Mouse (Mus musculus) megakaryocyte, embryonic 14.5 days (primary cell): Measurements from ENCODE around the gene Akr7a5. TPM values are rescaled to one million over a fixed set of nuclear protein-coding genes. Genes with fewer than 3 reads are reported as not detected.

Experiments used
- H3K27me3 ChIP-seq: replicated peaks from 2 replicates; pipeline ENCODE3; 2012; ENCODE audit warnings: inconsistent platforms
- H3K36me3 ChIP-seq: replicated peaks from 2 replicates; pipeline ENCODE3; 2012; ENCODE audit warnings: low read length, inconsistent platforms, mixed read lengths
- H3K4me1 ChIP-seq: 2 replicates; pipeline ENCODE4 v1.6.1; 2012; ENCODE audit warnings: inconsistent platforms
- H3K4me3 ChIP-seq: replicated peaks from 2 replicates; pipeline ENCODE3; 2012; ENCODE audit warnings: moderate library complexity, mild to moderate bottlenecking, inconsistent platforms
- H3K9me3 ChIP-seq: 2 replicates; pipeline ENCODE4 v1.6.1; 2012; ENCODE audit warnings: inconsistent platforms
- FLI1 ChIP-seq: IDR thresholded peaks from 2 replicates; pipeline ENCODE4 v1.6.1; 2012; ENCODE audit warnings: low read length, inconsistent platforms, mixed read lengths
- GATA1 ChIP-seq: IDR thresholded peaks from 3 replicates; pipeline ENCODE4 v1.6.1; 2012; ENCODE audit warnings: mixed read lengths, low read length, inconsistent platforms, borderline replicate concordance
- polyA plus RNA-seq: library from polyadenylated mRNA; stranded (reverse); fragments of >175 nt; gene quantifications from 2 replicates; pipeline ENCODE4 v1.2.3, GENCODE M21; 2012; ENCODE audit warnings: low replicate concordance; ENCODE audit not compliant: insufficient read depth

Gene Akr7a5
- polyA plus RNA-seq, result 35.7 and 43.6 TPM in 2 replicates

DNA sequence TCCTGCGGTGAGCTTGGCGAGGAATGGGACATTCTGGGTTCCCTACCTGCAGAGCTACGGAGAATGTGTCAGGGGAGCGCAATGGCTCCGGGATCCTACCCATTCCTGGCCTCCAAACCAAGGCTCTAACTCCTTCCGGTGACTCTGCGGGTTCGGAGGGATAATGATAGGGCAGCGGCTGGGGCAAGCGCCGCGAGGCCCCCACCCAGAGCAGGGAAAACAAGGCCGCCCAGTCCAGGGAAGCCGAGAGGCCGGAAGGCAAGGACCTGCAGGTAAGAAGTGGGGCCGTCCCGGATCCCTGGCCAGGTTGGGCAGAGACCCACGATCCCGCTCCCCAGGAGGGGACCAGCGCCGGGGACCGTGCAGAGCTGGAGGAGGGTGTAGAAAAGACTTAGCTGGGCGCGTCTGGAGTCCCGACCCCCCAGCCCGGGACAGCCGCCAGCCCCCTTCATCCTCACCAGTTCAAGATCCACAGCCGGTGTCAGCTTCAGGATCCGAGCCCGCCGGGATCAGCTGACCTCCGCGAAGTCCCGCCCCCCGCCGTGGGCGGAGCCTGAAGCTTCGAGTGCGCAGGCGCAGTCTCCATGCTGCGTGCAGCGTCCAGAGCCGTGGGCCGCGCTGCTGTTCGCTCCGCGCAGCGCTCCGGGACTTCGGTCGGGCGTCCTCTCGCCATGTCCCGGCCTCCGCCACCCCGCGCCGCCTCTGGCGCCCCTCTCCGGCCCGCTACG, at the start of gene Akr7a5, which contains the start of gene Pqlc2:
Gene Akr7a5, plus strand, starts transcription at position 574 of the 728 bp plus-strand sequence.
Gene Pqlc2, minus strand, starts transcription at position 538 of the 728 bp plus-strand sequence.
- H3K4me3 ChIP-seq, result peak within 1 kb of the TSS; percentile 97
- no peak for TF ChIP-seq GATA1
- no peak for TF ChIP-seq FLI1
- H3K27me3 ChIP-seq, result peaks cover 19% of the 10 kb centered on the region
- peaks cover 48% of the 10 kb centered on the region for H3K36me3 ChIP-seq
- H3K4me1 ChIP-seq, result peaks cover 58% of the 10 kb centered on the region
- no peaks in the 10 kb centered on the region for H3K9me3 ChIP-seq

DNA sequence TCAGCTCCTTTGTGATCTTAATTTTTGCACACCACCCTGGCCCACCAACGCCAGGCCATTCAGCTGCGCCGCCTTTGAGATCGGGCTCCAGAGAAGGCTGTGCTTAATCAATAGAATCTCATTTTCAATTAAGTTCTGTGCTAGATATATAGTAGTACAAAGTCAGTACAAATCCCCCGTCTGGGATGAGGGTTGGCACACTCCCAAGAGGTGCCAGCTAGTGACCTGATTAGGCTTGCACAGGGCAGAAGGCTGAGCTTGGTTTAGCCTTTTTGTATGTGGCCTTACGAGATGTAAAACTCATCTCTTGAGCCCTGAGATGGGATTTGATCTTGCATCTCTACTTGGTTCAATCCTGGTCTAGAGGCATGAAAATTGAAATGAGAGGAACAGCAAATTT, 47.6 kb upstream of the Akr7a5 start:
- H3K36me3 ChIP-seq, result peaks cover 100% of the 10 kb centered on the region
- H3K27me3 ChIP-seq, result no peaks in the 10 kb centered on the region
- TF ChIP-seq GATA1 (no peak), FLI1 (no peak)
- H3K4me3 ChIP-seq, result no peak overlapping the region
- H3K9me3 ChIP-seq, result no peaks in the 10 kb centered on the region
- peaks cover 28% of the 10 kb centered on the region for H3K4me1 ChIP-seq

DNA sequence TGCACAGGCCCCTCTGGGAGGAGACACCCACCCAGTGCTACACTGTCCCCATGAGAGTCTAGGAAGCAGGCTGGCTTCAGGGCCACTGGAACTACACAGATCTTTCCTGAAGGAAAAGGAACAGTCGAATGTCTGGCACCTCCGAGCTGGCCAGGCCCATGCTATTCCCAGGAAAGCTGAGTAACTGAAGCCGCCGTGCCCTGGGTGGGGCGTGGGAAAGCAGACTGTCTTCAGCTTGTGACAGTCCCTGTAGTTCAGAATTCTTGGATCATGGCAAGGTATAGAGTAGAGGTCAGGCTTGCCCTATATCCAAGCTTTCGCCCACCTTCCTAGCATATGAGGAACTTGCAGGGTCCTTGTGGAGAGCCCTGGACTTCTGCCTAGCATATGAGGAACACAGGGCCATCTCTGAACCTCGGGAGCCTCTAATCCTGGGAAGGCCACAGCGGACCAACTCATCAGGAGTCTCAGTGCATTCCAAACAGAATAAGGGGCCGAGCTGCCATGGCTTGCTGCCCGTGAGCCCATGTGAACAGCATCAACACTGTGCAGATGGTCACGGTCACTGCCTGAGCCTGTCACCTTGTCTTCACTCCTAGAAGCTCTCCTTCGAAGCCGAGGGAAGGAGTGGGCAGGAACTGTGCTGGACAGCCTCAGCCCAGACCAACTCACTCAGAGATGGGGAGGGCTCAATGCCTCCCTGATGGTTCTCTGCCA, 44.6 kb upstream of the Akr7a5 start:
- TF ChIP-seq FLI1, result no peak
- TF ChIP-seq GATA1, result no peak
- Histone ChIP-seq H3K27me3 (no peaks in the 10 kb centered on the region), H3K9me3 (no peaks in the 10 kb centered on the region), H3K36me3 (peaks cover 99% of the 10 kb centered on the region), H3K4me1 (peaks cover 24% of the 10 kb centered on the region), H3K4me3 (no peak overlapping the region)

DNA sequence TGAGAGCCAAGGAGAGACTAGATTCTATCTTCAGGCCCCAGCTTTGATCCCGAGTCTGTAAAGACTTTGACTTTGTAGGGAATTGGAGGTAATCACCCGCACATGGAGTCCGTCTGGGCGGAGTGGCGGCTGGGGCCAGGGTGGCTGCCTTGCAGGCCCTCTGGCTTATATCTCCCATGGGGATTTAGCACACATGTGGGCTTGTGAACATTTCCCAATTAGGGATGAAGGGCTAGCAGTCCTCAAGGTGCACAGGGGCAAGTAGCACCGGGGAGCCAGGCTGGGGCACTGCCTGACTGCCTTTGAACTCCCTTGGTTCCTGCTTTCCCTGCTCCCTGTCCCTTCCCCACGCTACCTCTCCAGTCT, 44.1 kb upstream of the Akr7a5 start:
- TF ChIP-seq FLI1 (no peak), GATA1 (no peak)

DNA sequence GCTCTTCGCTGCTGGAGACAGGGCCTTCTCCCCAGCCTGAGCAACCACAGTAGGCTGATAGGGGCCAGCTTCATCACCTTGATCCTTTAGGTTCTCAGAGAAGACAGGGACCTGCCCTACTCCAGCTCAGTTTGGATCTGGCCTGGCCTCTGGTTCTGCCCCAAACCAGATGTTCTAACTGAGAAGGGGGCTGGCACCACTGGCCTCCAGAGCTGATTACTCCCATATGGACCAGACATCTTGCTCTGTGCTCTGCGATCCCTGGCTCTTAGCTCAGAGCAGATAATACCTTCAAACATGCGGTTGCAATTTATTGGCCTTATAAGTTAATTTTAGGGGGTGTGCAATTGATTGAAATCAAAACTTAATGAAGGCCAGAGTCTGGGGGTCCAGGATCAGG, 43.2 kb upstream of the Akr7a5 start:
- Histone ChIP-seq H3K4me1 (peaks cover 29% of the 10 kb centered on the region), H3K4me3 (no peak overlapping the region), H3K9me3 (no peaks in the 10 kb centered on the region), H3K36me3 (peaks cover 99% of the 10 kb centered on the region), H3K27me3 (no peaks in the 10 kb centered on the region)
- no peak for TF ChIP-seq FLI1
- TF ChIP-seq GATA1, result no peak

More for the DNA sequence above, 44.1 kb upstream of the Akr7a5 start:
- no peak overlapping the region for H3K4me3 ChIP-seq
- peaks cover 24% of the 10 kb centered on the region for H3K4me1 ChIP-seq
- no peaks in the 10 kb centered on the region for H3K27me3 ChIP-seq
- H3K9me3 ChIP-seq, result no peaks in the 10 kb centered on the region
- H3K36me3 ChIP-seq, result peaks cover 99% of the 10 kb centered on the region

DNA sequence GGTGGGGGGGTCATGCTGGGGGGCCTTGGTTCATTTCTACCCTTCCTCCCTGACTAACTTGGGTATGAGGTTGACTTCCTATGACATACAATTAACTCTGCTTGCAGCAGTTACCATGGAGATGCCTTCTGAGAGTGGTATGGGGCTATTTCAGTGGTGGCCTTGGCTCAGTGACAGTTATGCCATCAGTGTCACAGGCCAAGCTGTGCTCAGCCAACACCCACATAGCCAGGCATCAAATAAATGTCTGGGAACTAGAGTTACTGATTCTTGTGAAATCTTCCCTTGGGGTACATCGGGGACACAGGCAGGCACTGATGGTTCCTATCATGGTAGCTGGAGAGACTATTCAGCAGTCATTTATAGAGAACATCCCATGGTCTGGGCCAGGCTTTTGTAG, 42.3 kb upstream of the Akr7a5 start:
- peaks cover 99% of the 10 kb centered on the region for H3K36me3 ChIP-seq

DNA sequence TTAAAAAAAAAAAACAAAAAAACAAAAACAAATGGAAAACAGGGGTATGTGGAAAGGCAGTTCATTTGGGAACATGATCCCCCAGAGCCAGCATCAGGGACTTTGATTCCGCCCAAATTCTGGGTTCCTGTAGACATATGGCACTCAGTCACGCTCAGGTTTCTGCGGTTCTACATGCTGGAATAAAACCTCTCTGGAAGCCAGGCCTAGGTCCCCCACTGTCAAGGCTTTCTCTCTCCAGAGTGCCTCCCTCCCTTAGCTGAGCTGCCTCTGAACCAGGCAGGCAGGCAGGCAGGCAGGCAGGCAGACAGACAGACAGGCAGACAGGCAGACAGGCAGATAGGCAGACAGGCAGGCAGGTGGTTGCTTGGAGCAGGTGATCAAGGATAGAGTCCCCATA, 40.4 kb upstream of the Akr7a5 start:
- Histone ChIP-seq H3K36me3 (peaks cover 99% of the 10 kb centered on the region), H3K4me3 (no peak overlapping the region), H3K27me3 (no peaks in the 10 kb centered on the region), H3K4me1 (peaks cover 28% of the 10 kb centered on the region), H3K9me3 (no peaks in the 10 kb centered on the region)
- TF ChIP-seq FLI1 (no peak), GATA1 (no peak)

More for the DNA sequence above, 42.3 kb upstream of the Akr7a5 start:
- peaks cover 26% of the 10 kb centered on the region for H3K4me1 ChIP-seq
- no peak overlapping the region for H3K4me3 ChIP-seq
- no peaks in the 10 kb centered on the region for H3K9me3 ChIP-seq
- H3K27me3 ChIP-seq, result no peaks in the 10 kb centered on the region
- no peak for TF ChIP-seq GATA1
- no peak for TF ChIP-seq FLI1

DNA sequence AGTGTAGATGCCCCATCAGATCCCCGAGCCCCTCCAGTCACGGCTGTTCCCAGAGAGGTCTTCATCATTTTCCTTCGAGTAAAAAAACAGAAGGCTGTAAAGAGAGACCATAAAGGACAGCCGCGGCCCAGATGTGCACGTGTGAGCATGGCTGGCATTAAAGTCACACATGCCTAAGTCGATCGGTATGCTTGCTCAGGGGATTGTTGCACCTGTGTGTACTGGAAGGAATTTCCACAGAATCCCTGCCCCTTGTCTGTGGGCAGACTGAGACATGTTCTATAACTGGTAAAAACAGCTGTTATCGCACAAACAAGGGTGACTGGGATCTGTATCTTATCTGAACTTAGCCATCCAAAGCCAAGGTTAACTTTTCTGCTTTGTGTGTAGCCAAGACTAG, 39.0 kb upstream of the Akr7a5 start:
- no peaks in the 10 kb centered on the region for H3K9me3 ChIP-seq
- TF ChIP-seq GATA1, result no peak
- TF ChIP-seq FLI1, result no peak
- H3K36me3 ChIP-seq, result peaks cover 99% of the 10 kb centered on the region

DNA sequence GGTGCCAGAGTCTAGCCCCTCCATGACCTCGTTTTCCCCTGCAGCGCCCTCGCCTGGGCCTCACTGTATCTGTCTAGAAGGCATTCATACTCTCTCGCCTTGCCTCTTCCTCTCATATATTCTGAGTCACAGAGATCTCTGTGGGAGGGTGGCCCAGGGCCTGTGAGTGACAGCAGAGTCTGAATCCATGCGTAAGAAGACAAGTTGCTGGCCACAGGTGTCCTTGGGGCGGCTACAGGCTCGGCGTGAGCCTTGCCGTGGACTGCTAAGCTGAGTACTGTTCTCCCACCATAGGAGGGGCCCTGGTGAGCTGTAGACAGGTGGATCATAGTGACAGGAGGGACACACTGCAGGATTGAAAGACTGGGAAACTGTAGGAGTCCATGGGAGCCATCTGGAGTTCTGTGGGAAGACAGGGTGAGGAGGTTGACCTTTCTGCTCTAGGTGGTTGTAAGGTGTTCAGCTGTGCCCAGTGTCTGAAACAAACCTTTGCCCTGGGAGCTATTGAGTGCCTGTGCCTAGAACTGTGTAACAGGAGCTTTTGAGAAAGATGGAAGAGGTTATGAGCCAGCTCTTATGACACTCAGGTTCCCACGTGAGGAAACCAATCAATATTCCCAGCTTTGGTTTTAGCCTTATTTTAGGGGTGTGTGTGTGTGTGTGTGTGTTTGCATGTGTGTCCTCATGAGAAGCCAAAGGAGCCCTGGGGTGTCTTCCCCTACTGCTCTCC, 37.4 kb upstream of the Akr7a5 start:
- Histone ChIP-seq H3K36me3 (peaks cover 98% of the 10 kb centered on the region), H3K9me3 (no peaks in the 10 kb centered on the region), H3K4me3 (no peak overlapping the region), H3K27me3 (no peaks in the 10 kb centered on the region), H3K4me1 (peaks cover 30% of the 10 kb centered on the region)
- TF ChIP-seq GATA1, result no peak
- TF ChIP-seq FLI1, result no peak

More for the DNA sequence above, 39.0 kb upstream of the Akr7a5 start:
- no peak overlapping the region for H3K4me3 ChIP-seq
- peaks cover 27% of the 10 kb centered on the region for H3K4me1 ChIP-seq
- H3K27me3 ChIP-seq, result no peaks in the 10 kb centered on the region
